Mouse (Mus musculus) stomach, postnatal 0 days (tissue): ENCODE results near the gene Dus3l. TPM values are rescaled to one million over a fixed set of nuclear protein-coding genes. Genes with fewer than 3 reads are reported as not detected.
A peak's percentile ranks its signal among the peaks of the same experiment; 100 is the strongest.

Experiments
- ATAC-seq: fragments of 200-750 bp; cut with Nextera tagmentation; 2 replicates; pipeline ENCODE4 v1.8.0; 2017; ENCODE audit not compliant: low FRiP score, low TSS enrichment
- DNase-seq: peaks from one replicate; pipeline ENCODE4 v3.0.0-alpha.2; 2016; ENCODE audit warnings: low spot score
- H3K27ac ChIP-seq: fragments of 300-500 bp; sonication (generic); replicated peaks from 2 replicates; pipeline ENCODE4 v1.5.1; 2014; ENCODE audit warnings: mild to moderate bottlenecking, control low read depth
- H3K27me3 ChIP-seq: fragments of 300-500 bp; sonication (generic); 2 replicates; pipeline ENCODE4 v1.6.1; 2014; ENCODE audit warnings: low read length; ENCODE audit not compliant: control insufficient read depth, insufficient read depth
- H3K36me3 ChIP-seq: fragments of 300-500 bp; sonication (generic); 2 replicates; pipeline ENCODE4 v1.6.1; 2014; ENCODE audit warnings: low read length, mixed read lengths; ENCODE audit not compliant: control insufficient read depth, insufficient read depth
- H3K4me1 ChIP-seq: fragments of 300-500 bp; sonication (generic); replicated peaks from 2 replicates; pipeline ENCODE4 v1.6.1; 2014; ENCODE audit warnings: antibody characterized with exemption; ENCODE audit not compliant: control insufficient read depth, insufficient read depth
- H3K4me2 ChIP-seq: fragments of 300-500 bp; sonication (generic); replicated peaks from 2 replicates; pipeline ENCODE4 v1.6.1; 2014; ENCODE audit warnings: low read depth, mild to moderate bottlenecking, control low read depth, moderate library complexity
- H3K4me3 ChIP-seq: fragments of 300-500 bp; sonication (generic); 2 replicates; pipeline ENCODE4 v1.5.1; 2014; ENCODE audit warnings: low read depth, low read length, control low read depth
- H3K9ac ChIP-seq: fragments of 300-500 bp; sonication (generic); 2 replicates; pipeline ENCODE4 v1.6.1; 2014; ENCODE audit warnings: mild to moderate bottlenecking, low read length, control low read depth, mixed read lengths
- H3K9me3 ChIP-seq: fragments of 300-500 bp; sonication (generic); 2 replicates; pipeline ENCODE4 v1.6.1; 2016; ENCODE audit warnings: low read length; ENCODE audit not compliant: control insufficient read depth
- CTCF ChIP-seq: IDR thresholded peaks from 2 replicates; pipeline ENCODE4 v1.5.1; 2016; ENCODE audit warnings: antibody characterized with exemption, low read depth, mild to moderate bottlenecking, moderate library complexity
- EP300 ChIP-seq: optimal IDR thresholded peaks from 2 replicates; pipeline ENCODE3; 2016; ENCODE audit warnings: antibody characterized with exemption
- WGBS: fragments of 180-500 bp; shearing (Covaris S2); extraction: QIAGEN DNeasy Blood & Tissue Kit; methylation state at CpG from one replicate; pipeline ENCODE4 v1.1.7; 2014; 5-methylcytosine and 5-hydroxymethylcytosine counted together
- polyA plus RNA-seq: library from polyadenylated mRNA; unstranded; fragments of >200 nt; fragmentation: Nextera tagmentation; extraction: Ambion mirVana; gene quantifications from 2 replicates; pipeline ENCODE4 v1.2.1, GENCODE M21; 2015

Dus3l gene
- polyA plus RNA-seq, 1 experiment from 2014 or later: 22.9 TPM

GRCm38 (mm10) chr17:56777568-56777967, 13.0 kb downstream of the Dus3l start:
- H3K4me2 ChIP-seq: no peak overlapping the region
- no peaks in the 10 kb centered on the region for H3K9me3 ChIP-seq
- TF ChIP-seq EP300 (no peak), CTCF (peak; percentile 39)
- H3K4me1 ChIP-seq: no peaks in the 10 kb centered on the region
- DNase-seq (no peak), ATAC-seq (no peak)
- no peak overlapping the region for H3K4me3 ChIP-seq
- H3K9ac ChIP-seq: no peak overlapping the region
- no peaks in the 10 kb centered on the region for H3K27me3 ChIP-seq
- peaks cover 6% of the 10 kb centered on the region; the same call in 1 of the 2 replicates for H3K36me3 ChIP-seq
- WGBS: 92% methylated on average over 11 of the region's 11 CpGs
- no peak overlapping the region for H3K27ac ChIP-seq

GRCm38 (mm10) chr17:56778779-56779362, 14.3 kb downstream of the Dus3l start:
- no peaks in the 10 kb centered on the region for H3K9me3 ChIP-seq
- H3K36me3 ChIP-seq: peaks cover 6% of the 10 kb centered on the region; the same call in 1 of the 2 replicates
- peak overlapping the region; percentile 56 for H3K27ac ChIP-seq
- no peak for TF ChIP-seq EP300
- no peak for TF ChIP-seq CTCF
- H3K4me1 ChIP-seq: no peaks in the 10 kb centered on the region
- H3K4me3 ChIP-seq: no peak overlapping the region
- DNase-seq (no peak), ATAC-seq (peak; percentile 49; the same call in 1 of the 2 replicates)
- no peaks in the 10 kb centered on the region for H3K27me3 ChIP-seq
- WGBS: 61% methylated on average over 3 of the region's 3 CpGs
- no peak overlapping the region for H3K9ac ChIP-seq
- no peak overlapping the region for H3K4me2 ChIP-seq

- Histone ChIP-seq H3K4me2 (no peak overlapping the region), H3K4me3 (no peak overlapping the region), H3K9me3 (no peaks in the 10 kb centered on the region), H3K4me1 (no peaks in the 10 kb centered on the region), H3K36me3 (peaks cover 6% of the 10 kb centered on the region; the same call in 1 of the 2 replicates), H3K9ac (no peak overlapping the region), H3K27me3 (no peaks in the 10 kb centered on the region), H3K27ac (no peak overlapping the region)
- TF ChIP-seq CTCF (no peak), EP300 (no peak)
- ATAC-seq: no peak
- 70% methylated on average over 13 of the region's 13 CpGs for WGBS
- no peak for DNase-seq
Measured at GRCm38 (mm10) chr17:56780291-56780978, 15.9 kb downstream of the Dus3l start.

DNA sequence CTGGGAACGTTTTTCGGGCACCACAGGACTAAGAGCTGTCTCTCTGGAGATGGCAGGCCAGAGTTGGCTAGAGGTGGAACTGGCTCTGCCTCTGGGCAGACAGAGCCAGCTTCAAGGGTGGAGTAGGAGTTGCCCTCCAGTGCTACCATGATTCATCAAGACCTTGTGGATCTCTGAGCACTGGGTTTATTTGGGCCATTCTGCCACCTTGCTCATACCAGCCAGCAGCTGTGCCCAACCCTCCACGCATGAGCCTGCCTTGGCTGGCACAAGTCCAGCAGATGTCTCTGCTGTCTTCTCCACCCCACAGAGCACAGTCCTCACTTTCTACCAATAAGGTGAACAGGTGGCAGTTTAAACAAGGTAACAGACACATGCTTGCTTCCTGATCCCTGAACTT, 24.3 kb downstream of the Dus3l start:
- no peak overlapping the region for H3K9ac ChIP-seq
- DNase-seq (no peak), ATAC-seq (peak; percentile 34; the same call in 1 of the 2 replicates)
- no peaks in the 10 kb centered on the region for H3K4me1 ChIP-seq
- H3K36me3 ChIP-seq: no peaks in the 10 kb centered on the region
- no peaks in the 10 kb centered on the region for H3K9me3 ChIP-seq
- no peak overlapping the region for H3K4me2 ChIP-seq
- TF ChIP-seq EP300: no peak
- TF ChIP-seq CTCF: no peak
- 52% methylated on average over 3 of the region's 3 CpGs for WGBS
- no peak overlapping the region for H3K27ac ChIP-seq
- H3K27me3 ChIP-seq: no peaks in the 10 kb centered on the region
- H3K4me3 ChIP-seq: no peak overlapping the region

GRCm38 (mm10) chr17:56789286-56789685, 24.7 kb downstream of the Dus3l start:
- TF ChIP-seq EP300 (no peak), CTCF (no peak)
- H3K9me3 ChIP-seq: no peaks in the 10 kb centered on the region
- no peak overlapping the region for H3K4me3 ChIP-seq
- H3K9ac ChIP-seq: no peak overlapping the region
- H3K4me2 ChIP-seq: no peak overlapping the region
- no peaks in the 10 kb centered on the region for H3K36me3 ChIP-seq
- 84% methylated on average over 6 of the region's 6 CpGs for WGBS
- no peak for DNase-seq
- H3K4me1 ChIP-seq: no peaks in the 10 kb centered on the region
- H3K27ac ChIP-seq: no peak overlapping the region
- H3K27me3 ChIP-seq: no peaks in the 10 kb centered on the region
- no peak for ATAC-seq

- no peaks in the 10 kb centered on the region for H3K36me3 ChIP-seq
- no peak overlapping the region for H3K4me3 ChIP-seq
- 83% methylated on average over 3 of the region's 3 CpGs for WGBS
- DNase-seq (no peak), ATAC-seq (no peak)
- no peaks in the 10 kb centered on the region for H3K4me1 ChIP-seq
- no peaks in the 10 kb centered on the region for H3K27me3 ChIP-seq
- no peak overlapping the region for H3K9ac ChIP-seq
- no peak for TF ChIP-seq EP300
- TF ChIP-seq CTCF: no peak
- no peaks in the 10 kb centered on the region for H3K9me3 ChIP-seq
- H3K4me2 ChIP-seq: no peak overlapping the region
- H3K27ac ChIP-seq: no peak overlapping the region
Measured at GRCm38 (mm10) chr17:56792588-56792987, 28.0 kb downstream of the Dus3l start.
